Mouse (Mus musculus) heart, postnatal 10 days (tissue): ENCODE measurements around the gene Gm10382. TPM values are rescaled to one million over a fixed set of nuclear protein-coding genes. Genes with fewer than 3 reads are reported as not detected.

ENCODE experiments used
- DNase-seq, 2 experiments: peaks; one replicate each; pipeline ENCODE4 v3.0.0; 2021
- intact Hi-C: fragments of 180-260 bp; cut with DNase I; formaldehyde crosslinking; loops from one replicate; pipeline ENCODE4 v1.15.1; 2025
- total RNA-seq, 2 experiments: library from RNA; stranded (reverse); gene quantifications; 2 replicates each; pipeline ENCODE4 v1.2.3; 2021

Gene Gm10382
- not detected for total RNA-seq

- intact Hi-C loops: no loop called here
These were observed at the start of gene Gm10382 for GRCm38 (mm10) chr5:125389131-125389578. Gene Gm10382, plus strand, starts transcription at chr5:125389322.

GRCm38 (mm10) chr5:125339851-125340531 is 49.1 kb upstream of the Gm10382 start:
- intact Hi-C loops: no loop called here
- DNase-seq: peak; percentile 42 to 60

More at GRCm38 (mm10) chr5:125389131-125389578, at the start of gene Gm10382:
- DNase-seq: peak; percentile 86 to 92

- intact Hi-C loops: no loop called here
- peak; percentile 92 to 93 for DNase-seq
These were observed 48.4 kb upstream of the Gm10382 start, which contains the start of gene Scarb1 for GRCm38 (mm10) chr5:125340547-125341262. Gene Scarb1, minus strand, starts transcription at chr5:125341094.

- intact Hi-C loops: loop anchor here (2.0 kb wide), 1 partner anchor 67 kb away; no protein-coding TSS in a partner anchor
These were observed 47.5 kb upstream of the Gm10382 start for GRCm38 (mm10) chr5:125341459-125342090.

GRCm38 (mm10) chr5:125344296-125344695 is 44.8 kb upstream of the Gm10382 start:
- DNase-seq: no peak
- intact Hi-C loops: no loop called here

More at GRCm38 (mm10) chr5:125341459-125342090, 47.5 kb upstream of the Gm10382 start:
- no peak for DNase-seq

GRCm38 (mm10) chr5:125348067-125348466 is 41.1 kb upstream of the Gm10382 start:
- intact Hi-C loops: no loop called here
- no peak for DNase-seq

- DNase-seq: peak; percentile 61 to 78
- intact Hi-C loops: no loop called here
These were observed 40.6 kb upstream of the Gm10382 start for GRCm38 (mm10) chr5:125348487-125348886.

- no peak for DNase-seq
- intact Hi-C loops: no loop called here
These were observed 39.7 kb upstream of the Gm10382 start for GRCm38 (mm10) chr5:125349391-125349790.

- no peak for DNase-seq
- intact Hi-C loops: no loop called here
These were observed 38.1 kb upstream of the Gm10382 start for GRCm38 (mm10) chr5:125351057-125351456.

GRCm38 (mm10) chr5:125351939-125352338 is 37.2 kb upstream of the Gm10382 start:
- intact Hi-C loops: no loop called here
- no peak for DNase-seq

GRCm38 (mm10) chr5:125352781-125353294 is 36.3 kb upstream of the Gm10382 start:
- intact Hi-C loops: no loop called here
- DNase-seq: no peak

GRCm38 (mm10) chr5:125354885-125355492 is 34.1 kb upstream of the Gm10382 start:
- intact Hi-C loops: no loop called here
- no peak for DNase-seq

GRCm38 (mm10) chr5:125355650-125356049 is 33.5 kb upstream of the Gm10382 start:
- peak; percentile 46 to 59 for DNase-seq
- intact Hi-C loops: no loop called here

- DNase-seq: no peak
- intact Hi-C loops: no loop called here
These were observed 31.4 kb upstream of the Gm10382 start for GRCm38 (mm10) chr5:125357543-125358269.

GRCm38 (mm10) chr5:125358270-125358608 is 30.9 kb upstream of the Gm10382 start:
- intact Hi-C loops: no loop called here
- no peak for DNase-seq

- intact Hi-C loops: no loop called here
- peak; percentile 70 to 71 for DNase-seq
These were observed 28.6 kb upstream of the Gm10382 start for GRCm38 (mm10) chr5:125360566-125360965.

GRCm38 (mm10) chr5:125360981-125361510 is 28.1 kb upstream of the Gm10382 start:
- intact Hi-C loops: no loop called here

GRCm38 (mm10) chr5:125363894-125364293 is 25.2 kb upstream of the Gm10382 start:
- DNase-seq: peak; percentile 69 to 73
- intact Hi-C loops: no loop called here

More at GRCm38 (mm10) chr5:125360981-125361510, 28.1 kb upstream of the Gm10382 start:
- DNase-seq: no peak

GRCm38 (mm10) chr5:125364851-125365429 is 24.2 kb upstream of the Gm10382 start:
- no peak for DNase-seq
- intact Hi-C loops: loop anchor here (5.0 kb wide), 1 partner anchor 463 kb away; no protein-coding TSS in a partner anchor
